Mouse (Mus musculus) ES-E14 (cell line): ENCODE data around the gene Ceacam1. TPM values are rescaled to one million over a fixed set of nuclear protein-coding genes. Genes with fewer than 3 reads are reported as not detected.
A peak's percentile ranks its signal among the peaks of the same experiment; 100 is the strongest.
"Not testable (repeated sequence)": the region's sequence is repeated elsewhere in the genome, so short reads cannot be mapped to it uniquely, and the experiment has no call there.

ENCODE experiments used
- DNase-seq: peaks from one replicate; pipeline ENCODE4 v3.0.0-alpha.2; 2013; ENCODE audit warnings: low read depth, low spot score
- H3K27ac ChIP-seq: 2 replicates; pipeline ENCODE4 v1.5.1; 2012; ENCODE audit warnings: low read depth, mild to moderate bottlenecking, low read length, moderate library complexity, mixed read lengths; ENCODE audit not compliant: poor library complexity, insufficient read depth, severe bottlenecking
- H3K36me3 ChIP-seq: 2 replicates; pipeline ENCODE4 v1.6.1; 2012; ENCODE audit warnings: mild to moderate bottlenecking, low read length, moderate library complexity, mixed read lengths; ENCODE audit not compliant: control insufficient read depth, poor library complexity, insufficient read depth, severe bottlenecking
- H3K4me1 ChIP-seq, 2 experiments: fragments of 150-350 bp in 1 of 2; sonication (generic) in 1 of 2; 2 replicates each; pipeline ENCODE4 v1.6.1; 2012; ENCODE audit warnings: low read length in 2 of 2, mild to moderate bottlenecking in 1 of 2, mixed read lengths in 1 of 2; ENCODE audit not compliant: control insufficient read depth in 2 of 2, insufficient read depth in 2 of 2, poor library complexity in 1 of 2
- H3K4me3 ChIP-seq, 2 experiments: fragments of 150-350 bp in 1 of 2; sonication (generic) in 1 of 2; 2 replicates each; pipeline ENCODE4 v1.5.1; 2012; ENCODE audit warnings: low read length in 2 of 2, low read depth in 1 of 2, mild to moderate bottlenecking in 1 of 2, mixed read lengths in 1 of 2; ENCODE audit not compliant: insufficient read depth in 1 of 2, poor library complexity in 1 of 2, severe bottlenecking in 1 of 2
- H3K9ac ChIP-seq: 2 replicates; pipeline ENCODE4 v1.6.1; 2012; ENCODE audit warnings: low read depth, mild to moderate bottlenecking, low read length, mixed read lengths; ENCODE audit not compliant: poor library complexity, insufficient read depth, severe bottlenecking
- H3K9me3 ChIP-seq: fragments of 150-350 bp; sonication (generic); 2 replicates; pipeline ENCODE4 v1.6.1; 2012; ENCODE audit warnings: low read depth, mild to moderate bottlenecking, low read length; ENCODE audit not compliant: control insufficient read depth, insufficient read depth
- CHD2 ChIP-seq: IDR thresholded peaks from 2 replicates; pipeline ENCODE4 v1.6.1; 2014; ENCODE audit warnings: mild to moderate bottlenecking, low read depth, low read length, inconsistent platforms
- HCFC1 ChIP-seq: IDR thresholded peaks from 2 replicates; pipeline ENCODE4 v1.6.1; 2012; ENCODE audit warnings: low read length, inconsistent platforms, borderline replicate concordance; ENCODE audit not compliant: insufficient read depth
- MAFK ChIP-seq: IDR thresholded peaks from 2 replicates; pipeline ENCODE4 v1.6.1; 2014; ENCODE audit warnings: mild to moderate bottlenecking, low read depth, low read length, inconsistent platforms; ENCODE audit not compliant: insufficient read depth
- ZC3H11A ChIP-seq: IDR thresholded peaks from 2 replicates; pipeline ENCODE4 v1.6.1; 2012; ENCODE audit warnings: low read depth, mild to moderate bottlenecking, inconsistent platforms, low read length, borderline replicate concordance
- ZNF384 ChIP-seq: IDR thresholded peaks from 2 replicates; pipeline ENCODE4 v1.6.1; 2012; ENCODE audit warnings: low read depth, low read length, inconsistent platforms
- in situ Hi-C, 2 experiments: fragments of 600-800 bp; cut with MboI; formaldehyde crosslinking; loops; one replicate each; pipeline ENCODE4 v1.15.1; 2025; ENCODE audit warnings: low sequenced_read_pairs in 2 of 2, inconsistent platforms in 1 of 2; ENCODE audit not compliant: unreplicated experiment in 2 of 2
- total RNA-seq: library from RNA; depleted of rRNA; stranded (reverse); fragments of 300-350 nt; gene quantifications from 2 replicates; pipeline ENCODE4 v1.2.3, GENCODE M21; 2012

Ceacam1 gene
- total RNA-seq, 1 experiment, result 5.6 TPM

GRCm38 (mm10) chr7:25486186-25486585 lies 8.8 kb upstream of the Ceacam1 start:
- in situ Hi-C loops, result loop anchor here in 1 of 2 experiments (25.0 kb wide), 1 partner anchor 101 kb away; no protein-coding TSS in a partner anchor

GRCm38 (mm10) chr7:25485061-25485460 lies 7.7 kb upstream of the Ceacam1 start:
- no peak overlapping the region for H3K27ac ChIP-seq
- TF ChIP-seq ZNF384, result no peak
- TF ChIP-seq HCFC1, result no peak
- no peak for TF ChIP-seq CHD2
- TF ChIP-seq ZC3H11A, result no peak
- no peak for TF ChIP-seq MAFK
- no peak overlapping the region for H3K4me3 ChIP-seq
- H3K4me1 ChIP-seq, result no peaks in the 10 kb centered on the region
- H3K36me3 ChIP-seq, result no peaks in the 10 kb centered on the region
- in situ Hi-C loops, result loop anchor here in 1 of 2 experiments (25.0 kb wide), 1 partner anchor 102 kb away; no protein-coding TSS in a partner anchor
- DNase-seq, result no peak
- no peaks in the 10 kb centered on the region for H3K9me3 ChIP-seq
- no peak overlapping the region for H3K9ac ChIP-seq

More at GRCm38 (mm10) chr7:25486186-25486585, 8.8 kb upstream of the Ceacam1 start:
- no peak for TF ChIP-seq ZC3H11A
- TF ChIP-seq ZNF384, result no peak
- TF ChIP-seq MAFK, result 0 out of 2 replicates have a peak, but pooled peaks have one; percentile 22
- no peak for DNase-seq
- Histone ChIP-seq H3K9ac (no peak overlapping the region), H3K9me3 (no peaks in the 10 kb centered on the region), H3K4me1 (no peaks in the 10 kb centered on the region), H3K4me3 (no peak overlapping the region), H3K36me3 (no peaks in the 10 kb centered on the region), H3K27ac (no peak overlapping the region)

- Histone ChIP-seq H3K9ac (no peak overlapping the region), H3K36me3 (no peaks in the 10 kb centered on the region)
- no peak for DNase-seq
These were observed 5.8 kb upstream of the Ceacam1 start for GRCm38 (mm10) chr7:25483133-25483735.

GRCm38 (mm10) chr7:25480791-25481190 lies 3.4 kb upstream of the Ceacam1 start:
- not testable (repeated sequence) for H3K9me3 ChIP-seq, H3K27ac ChIP-seq, H3K36me3 ChIP-seq, H3K4me1 ChIP-seq, H3K9ac ChIP-seq, H3K4me3 ChIP-seq
- DNase-seq, result peak; percentile 47
- 0 out of 2 replicates have a peak, but pooled peaks have one; percentile 32 for TF ChIP-seq ZC3H11A
- in situ Hi-C loops, result loop anchor here (5.0 to 25.0 kb wide), 3 partner anchors 53 to 117 kb away; no protein-coding TSS in a partner anchor

More at GRCm38 (mm10) chr7:25483133-25483735, 5.8 kb upstream of the Ceacam1 start:
- Histone ChIP-seq H3K4me1 (no peaks in the 10 kb centered on the region), H3K4me3 (no peak overlapping the region), H3K27ac (no peak overlapping the region), H3K9me3 (no peaks in the 10 kb centered on the region)
- no peak for TF ChIP-seq ZC3H11A
- TF ChIP-seq ZNF384, result no peak
- no peak for TF ChIP-seq HCFC1
- TF ChIP-seq CHD2, result no peak
- no peak for TF ChIP-seq MAFK
- in situ Hi-C loops, result loop anchor here (5.0 to 25.0 kb wide), 3 partner anchors 56 to 114 kb away; no protein-coding TSS in a partner anchor

GRCm38 (mm10) chr7:25479440-25479839 lies 2.0 kb upstream of the Ceacam1 start:
- Histone ChIP-seq H3K4me1 (no peaks in the 10 kb centered on the region), H3K27ac (no peak overlapping the region), H3K9me3 (no peaks in the 10 kb centered on the region), H3K4me3 (no peak overlapping the region), H3K36me3 (no peaks in the 10 kb centered on the region), H3K9ac (no peak overlapping the region)
- DNase-seq, result peak; percentile 25
- TF ChIP-seq ZNF384 (peak; percentile 31; the same call in 1 of the 2 replicates), CHD2 (no peak), ZC3H11A (peak; percentile 96)
- in situ Hi-C loops, result loop anchor here in 1 of 2 experiments (25.0 kb wide), 1 partner anchor 108 kb away; no protein-coding TSS in a partner anchor

GRCm38 (mm10) chr7:25477752-25478093 lies 320 bp upstream of the Ceacam1 start:
- not testable (repeated sequence) for DNase-seq, H3K4me1 ChIP-seq, H3K4me3 ChIP-seq, H3K9ac ChIP-seq, H3K27ac ChIP-seq, H3K9me3 ChIP-seq, H3K36me3 ChIP-seq
- in situ Hi-C loops, result loop anchor here in 1 of 2 experiments (25.0 kb wide), 1 partner anchor 110 kb away; no protein-coding TSS in a partner anchor

- in situ Hi-C loops, result loop anchor here in 1 of 2 experiments (5.0 kb wide), 1 partner anchor 55 kb away; no protein-coding TSS in a partner anchor
These were observed 5.6 kb downstream of the Ceacam1 start for GRCm38 (mm10) chr7:25471821-25472220.

More at GRCm38 (mm10) chr7:25471821-25472220, 5.6 kb downstream of the Ceacam1 start:
- not testable (repeated sequence) for H3K9ac ChIP-seq, H3K27ac ChIP-seq, H3K9me3 ChIP-seq, DNase-seq, H3K36me3 ChIP-seq, H3K4me1 ChIP-seq, H3K4me3 ChIP-seq
